ENCODE assay signal across 13 mouse cellular contexts in the genomic region with DNA sequence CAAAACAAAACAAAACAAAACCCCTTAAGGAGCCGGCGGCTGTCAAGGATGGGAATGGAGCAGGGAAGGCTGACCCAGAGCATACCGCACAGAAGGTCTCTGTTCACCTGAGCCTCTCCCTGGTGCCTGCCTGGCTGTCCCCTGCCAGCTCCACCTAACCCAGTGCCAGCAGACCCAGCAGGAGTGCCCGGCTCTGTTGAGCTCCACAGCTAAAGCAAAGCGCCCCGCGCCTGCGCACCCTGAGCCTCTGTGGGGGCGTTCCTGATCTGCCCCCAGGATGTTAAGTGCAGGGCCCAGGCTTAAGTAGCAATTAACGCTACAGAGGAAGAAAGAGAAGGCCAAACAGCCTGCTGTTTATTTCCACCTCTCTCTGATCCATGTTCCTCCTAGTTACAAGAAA.
DNase-seq lines count a peak whose midpoint lies in the region; ATAC-seq lines count a peak whose summit lies in the region.
"Had no signal": no experiment of that assay in that cellular context is flagged by ENCODE, and none has a peak within 500 bp of the region (broad histone marks: within the 10 kb centered on the region; RNA-seq: fewer than 3 reads in every experiment).

No protein-coding gene starts in this region.

- peak overlapping the region; percentile 1; the same call in 1 of the 2 replicates for H3K9ac ChIP-seq in hindbrain, embryonic 13.5 days
- H3K9ac ChIP-seq in hindbrain, embryonic 12.5 days: no peak overlapping the region
- H3K9ac ChIP-seq in embryonic facial prominence, embryonic 12.5 days: no peak overlapping the region

- peak; percentile 50 for DNase-seq in R1 (ENCODE audit: low read depth, low spot score)
- DNase-seq in limb, embryonic 10.5 days (ENCODE audit: low spot score): peak; percentile 52
- no peak for DNase-seq in layer of hippocampus, adult 8-10 months (ENCODE audit: low spot score in 2 of 2)
- no peak for DNase-seq in right cerebral cortex, postnatal 14 days
- no peak for DNase-seq in ovary, postnatal 14 days (ENCODE audit: low spot score)
- DNase-seq: lung, postnatal 36 days had no signal

- peaks cover 29% of the 10 kb centered on the region for H3K27me3 ChIP-seq in hindbrain, embryonic 13.5 days
- H3K27me3 ChIP-seq in hindbrain, embryonic 12.5 days: peaks cover 9% of the 10 kb centered on the region
- H3K27me3 ChIP-seq in embryonic facial prominence, embryonic 12.5 days: peaks cover 4% of the 10 kb centered on the region; the same call in 1 of the 2 replicates
- H3K27me3 ChIP-seq in limb, embryonic 10.5 days (ENCODE audit: low read depth, poor library complexity, severe bottlenecking): peaks cover 45% of the 10 kb centered on the region

- H3K27ac ChIP-seq in hindbrain, embryonic 13.5 days: peak overlapping the region; percentile 44; the same call in 1 of the 2 replicates
- no peak overlapping the region for H3K27ac ChIP-seq in hindbrain, embryonic 12.5 days
- H3K27ac ChIP-seq in embryonic facial prominence, embryonic 12.5 days: 0 out of 2 replicates have a peak overlapping the region, but pooled peaks have one; percentile 8
- H3K27ac ChIP-seq in limb, embryonic 10.5 days: peak overlapping the region; percentile 78
- H3K27ac ChIP-seq: heart, embryonic 10.5 days; stomach, postnatal 0 days had no signal

- no peaks in the 10 kb centered on the region for H3K36me3 ChIP-seq in hindbrain, embryonic 13.5 days
- no peaks in the 10 kb centered on the region for H3K36me3 ChIP-seq in hindbrain, embryonic 12.5 days
- no peaks in the 10 kb centered on the region for H3K36me3 ChIP-seq in embryonic facial prominence, embryonic 12.5 days
- H3K36me3 ChIP-seq in limb, embryonic 10.5 days: no peaks in the 10 kb centered on the region
- H3K36me3 ChIP-seq: heart, embryonic 10.5 days had no signal

- no peaks in the 10 kb centered on the region for H3K9me3 ChIP-seq in hindbrain, embryonic 13.5 days
- no peaks in the 10 kb centered on the region for H3K9me3 ChIP-seq in hindbrain, embryonic 12.5 days (replicated peaks)
- H3K9me3 ChIP-seq in embryonic facial prominence, embryonic 12.5 days: no peaks in the 10 kb centered on the region
- no peaks in the 10 kb centered on the region for H3K9me3 ChIP-seq in limb, embryonic 10.5 days (replicated peaks)
- H3K9me3 ChIP-seq: heart, embryonic 10.5 days had no signal

- no peak for ATAC-seq in hindbrain, embryonic 13.5 days (ENCODE audit: low FRiP score)
- no peak for ATAC-seq in hindbrain, embryonic 12.5 days (ENCODE audit: low FRiP score)
- ATAC-seq in embryonic facial prominence, embryonic 12.5 days (ENCODE audit: insufficient number of reproducible peaks, insufficient read depth, low FRiP score, low TSS enrichment): no peak
- ATAC-seq: activated CD4-positive, CD25-positive, alpha-beta regulatory T cell, adult 4 months; intestine, embryonic 16.5 days had no signal

- H3K4me3 ChIP-seq in hindbrain, embryonic 13.5 days: no peak overlapping the region
- no peak overlapping the region for H3K4me3 ChIP-seq in hindbrain, embryonic 12.5 days
- H3K4me3 ChIP-seq in embryonic facial prominence, embryonic 12.5 days: no peak overlapping the region
- H3K4me3 ChIP-seq in limb, embryonic 10.5 days: peak overlapping the region; percentile 35
- H3K4me3 ChIP-seq: heart, embryonic 10.5 days had no signal

- H3K4me1 ChIP-seq in hindbrain, embryonic 13.5 days (replicated peaks): peaks cover 38% of the 10 kb centered on the region
- peaks cover 21% of the 10 kb centered on the region for H3K4me1 ChIP-seq in hindbrain, embryonic 12.5 days
- peaks cover 20% of the 10 kb centered on the region for H3K4me1 ChIP-seq in embryonic facial prominence, embryonic 12.5 days
- peaks cover 58% of the 10 kb centered on the region for H3K4me1 ChIP-seq in limb, embryonic 10.5 days

- no peak overlapping the region for H3K4me2 ChIP-seq in hindbrain, embryonic 13.5 days
- no peak overlapping the region; the same call in 1 of the 2 replicates for H3K4me2 ChIP-seq in hindbrain, embryonic 12.5 days (replicated peaks)
- 0 out of 2 replicates have a peak overlapping the region, but pooled peaks have one; percentile 12 for H3K4me2 ChIP-seq in embryonic facial prominence, embryonic 12.5 days (replicated peaks)

- WGBS in hindbrain, embryonic 13.5 days: 17% methylated on average over 10 of the region's 10 CpGs
- WGBS in hindbrain, embryonic 12.5 days: 26% methylated on average over 10 of the region's 10 CpGs
- WGBS in embryonic facial prominence, embryonic 12.5 days: 2% methylated on average over 10 of the region's 10 CpGs
- WGBS in limb, embryonic 10.5 days: 12% methylated on average over 10 of the region's 10 CpGs

Comparison
In these comparisons a context has a peak if more than half of its experiments do, and no peak if none do; other contexts are left out.
1. DNase-seq: peak in R1 (single experiment) and limb, embryonic 10.5 days (single experiment); none in layer of hippocampus, adult 8-10 months (0 of 2), right cerebral cortex, postnatal 14 days (single experiment) and ovary, postnatal 14 days (single experiment).